Mouse (Mus musculus): ENCODE measurements around the gene Gprc5d.

- TF ChIP-seq CTCF (IDR thresholded peaks at IDR 0.05; ENCODE audit: low read depth, low read length): no peak
- TF ChIP-seq POLR2A (IDR thresholded peaks at IDR 0.05; ENCODE audit: insufficient read depth, low read length): no peak
- no peak for TF ChIP-seq EP300 (IDR thresholded peaks at IDR 0.05; ENCODE audit: insufficient read depth, low read depth, low read length)
These were observed 15.4 kb upstream of the Gprc5d start for GRCm38 (mm10) chr6:135133486-135133885.
